Mouse (Mus musculus) CD4-positive, CD25-positive, alpha-beta regulatory T cell, adult 4 months (primary cell): ENCODE measurements around the gene Vasn. TPM values are rescaled to one million over a fixed set of nuclear protein-coding genes. Genes with fewer than 3 reads are reported as not detected.
A peak's percentile ranks its signal among the peaks of the same experiment; 100 is the strongest.

Source experiments
- ATAC-seq: one replicate; pipeline ENCODE4 v1.8.0; 2017
- polyA plus RNA-seq, 2 experiments: library from polyadenylated mRNA; unstranded; fragments of 100-300 nt; shearing (Covaris generic); gene quantifications; one replicate each; pipeline ENCODE4 v1.2.1; 2017

The Vasn gene
- polyA plus RNA-seq, 2 experiments from 2014 or later = 2.2 to 2.9 TPM

- ATAC-seq = no peak
These were observed 4.1 kb downstream of the Vasn start for GRCm38 (mm10) chr16:4643670-4644419.

- ATAC-seq = no peak
These were observed 6.1 kb downstream of the Vasn start for GRCm38 (mm10) chr16:4645867-4646266.

DNA sequence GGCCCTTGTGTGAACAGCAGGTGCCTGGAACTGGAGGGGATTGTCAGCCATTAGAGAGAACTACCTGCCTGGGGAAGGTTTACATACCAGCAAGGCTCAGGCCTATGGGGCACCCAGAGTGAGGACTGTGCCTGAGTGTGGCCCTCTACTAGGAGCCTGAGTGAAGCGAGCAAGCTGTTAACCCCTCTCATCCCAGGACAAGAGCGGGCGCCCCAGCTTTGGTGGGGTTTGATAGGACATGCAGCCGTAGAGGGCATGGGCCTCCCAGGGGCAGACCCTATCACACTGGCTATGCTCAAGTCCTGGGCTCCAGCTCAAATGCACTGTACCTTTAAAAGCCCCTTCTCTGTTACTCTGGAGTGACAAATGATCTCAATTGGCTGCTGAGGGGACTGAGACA, 7.1 kb downstream of the Vasn start:
- no peak for ATAC-seq

DNA sequence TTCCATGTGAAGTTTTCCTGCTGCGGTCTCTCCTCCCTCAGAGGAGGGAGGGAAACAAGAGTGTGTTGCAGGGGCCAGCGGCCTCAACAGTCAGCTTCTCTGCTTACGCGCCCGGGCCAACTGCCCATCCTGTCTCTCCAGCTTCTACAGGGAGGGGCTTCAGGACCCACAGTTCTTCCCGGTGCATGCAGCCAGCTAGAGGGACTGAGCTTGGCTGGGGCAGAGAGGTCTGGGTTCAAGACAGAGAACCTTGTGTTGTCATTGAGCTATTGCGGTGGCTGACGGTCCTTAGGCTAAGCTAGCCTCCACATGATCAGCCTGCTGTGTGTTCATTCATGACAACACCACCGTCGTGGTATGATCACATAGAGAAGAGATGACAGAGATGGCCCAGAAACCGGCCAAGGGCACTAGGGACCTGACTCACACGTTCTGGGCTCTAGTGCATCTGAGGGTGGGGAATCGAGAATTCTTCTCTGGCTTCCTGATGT, 8.0 kb downstream of the Vasn start:
- ATAC-seq = no peak

DNA sequence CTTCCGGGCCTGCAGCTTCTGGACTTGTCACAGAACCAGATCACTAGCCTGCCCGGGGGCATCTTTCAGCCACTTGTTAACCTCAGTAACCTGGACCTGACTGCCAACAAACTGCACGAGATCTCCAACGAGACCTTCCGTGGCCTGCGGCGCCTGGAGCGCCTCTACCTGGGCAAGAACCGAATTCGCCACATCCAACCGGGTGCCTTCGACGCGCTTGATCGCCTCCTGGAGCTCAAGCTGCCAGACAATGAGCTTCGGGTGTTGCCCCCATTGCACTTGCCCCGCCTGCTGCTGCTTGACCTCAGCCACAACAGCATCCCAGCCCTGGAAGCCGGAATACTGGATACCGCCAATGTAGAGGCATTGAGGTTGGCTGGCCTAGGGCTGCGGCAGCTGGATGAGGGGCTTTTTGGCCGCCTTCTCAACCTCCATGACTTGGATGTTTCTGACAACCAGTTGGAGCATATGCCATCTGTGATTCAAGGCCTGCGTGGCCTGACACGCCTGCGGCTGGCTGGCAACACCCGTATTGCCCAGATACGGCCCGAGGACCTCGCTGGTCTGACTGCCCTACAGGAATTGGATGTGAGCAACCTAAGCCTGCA, 8.8 kb downstream of the Vasn start:
- no peak for ATAC-seq

GRCm38 (mm10) chr16:4649211-4649610, 9.5 kb downstream of the Vasn start:
- no peak for ATAC-seq

DNA sequence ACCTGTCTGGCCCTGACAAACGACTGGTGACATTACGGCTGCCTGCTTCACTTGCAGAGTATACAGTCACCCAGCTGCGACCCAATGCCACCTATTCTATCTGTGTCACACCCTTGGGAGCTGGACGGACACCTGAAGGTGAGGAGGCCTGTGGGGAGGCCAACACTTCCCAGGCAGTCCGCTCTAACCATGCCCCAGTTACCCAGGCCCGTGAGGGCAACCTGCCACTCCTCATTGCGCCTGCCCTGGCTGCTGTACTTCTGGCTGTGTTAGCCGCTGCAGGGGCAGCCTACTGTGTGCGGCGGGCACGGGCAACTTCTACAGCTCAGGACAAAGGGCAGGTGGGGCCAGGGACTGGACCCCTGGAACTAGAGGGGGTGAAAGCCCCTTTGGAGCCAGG, 10.0 kb downstream of the Vasn start:
- ATAC-seq = no peak

- ATAC-seq = no peak
These were observed 10.4 kb downstream of the Vasn start for GRCm38 (mm10) chr16:4650161-4650560.

DNA sequence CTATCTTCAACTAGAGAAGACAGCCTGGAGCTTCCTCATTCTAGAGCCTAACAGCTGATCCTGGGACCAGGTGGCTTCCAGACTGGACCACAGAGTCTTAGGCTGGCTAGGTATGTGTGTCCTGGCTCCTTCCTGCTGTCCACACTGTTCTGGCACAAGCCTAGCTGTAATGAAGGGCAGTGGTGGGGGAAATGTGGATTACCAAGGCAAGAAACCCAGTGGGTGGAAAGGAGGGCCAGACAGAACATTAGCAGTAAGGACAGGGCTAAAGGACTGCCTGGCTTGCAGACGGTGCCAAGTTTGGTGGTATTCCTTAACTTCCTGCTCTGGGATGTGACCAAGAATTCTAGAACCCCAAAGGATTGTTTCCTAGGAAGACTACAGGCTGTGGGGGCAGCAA, 11.3 kb downstream of the Vasn start:
- ATAC-seq = no peak

GRCm38 (mm10) chr16:4651624-4652023, 11.9 kb downstream of the Vasn start:
- no peak for ATAC-seq

DNA sequence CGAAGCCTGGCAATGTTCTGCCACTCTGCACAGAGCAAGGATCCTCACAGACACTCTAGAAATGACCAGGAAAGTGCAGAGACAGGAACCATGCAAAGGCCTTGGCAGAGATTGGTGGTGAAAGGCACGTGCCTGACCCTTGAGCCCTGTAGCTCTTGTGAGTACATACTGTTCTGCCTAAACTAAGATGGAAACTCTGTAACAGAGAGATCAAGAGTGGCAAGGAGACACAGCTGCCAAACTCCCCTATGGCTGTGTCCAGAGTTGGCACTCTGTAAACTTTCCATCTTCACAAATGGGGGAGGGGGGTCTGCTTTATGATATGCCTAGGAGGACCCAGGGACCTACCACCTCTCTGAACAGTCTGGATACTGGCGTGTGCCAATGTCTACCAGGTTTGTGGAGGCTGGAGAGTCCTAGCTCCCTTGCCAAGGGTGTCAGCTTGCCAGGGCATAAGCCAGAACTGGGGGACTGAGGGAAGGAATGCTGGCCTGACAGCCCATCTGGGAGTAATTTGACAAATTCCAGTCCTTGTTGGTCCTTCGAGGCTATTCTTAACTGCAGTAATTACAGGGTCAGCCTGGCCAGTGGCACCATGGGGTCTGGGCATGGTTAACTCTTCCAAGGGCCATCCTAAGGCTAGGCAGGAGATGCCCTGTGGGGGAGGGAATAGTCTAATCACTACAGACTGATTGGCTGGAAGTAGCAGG, 13.1 kb downstream of the Vasn start:
- no peak for ATAC-seq

GRCm38 (mm10) chr16:4654706-4655105, 15.0 kb downstream of the Vasn start:
- ATAC-seq = no peak

GRCm38 (mm10) chr16:4655251-4655734, 15.6 kb downstream of the Vasn start:
- ATAC-seq = no peak

DNA sequence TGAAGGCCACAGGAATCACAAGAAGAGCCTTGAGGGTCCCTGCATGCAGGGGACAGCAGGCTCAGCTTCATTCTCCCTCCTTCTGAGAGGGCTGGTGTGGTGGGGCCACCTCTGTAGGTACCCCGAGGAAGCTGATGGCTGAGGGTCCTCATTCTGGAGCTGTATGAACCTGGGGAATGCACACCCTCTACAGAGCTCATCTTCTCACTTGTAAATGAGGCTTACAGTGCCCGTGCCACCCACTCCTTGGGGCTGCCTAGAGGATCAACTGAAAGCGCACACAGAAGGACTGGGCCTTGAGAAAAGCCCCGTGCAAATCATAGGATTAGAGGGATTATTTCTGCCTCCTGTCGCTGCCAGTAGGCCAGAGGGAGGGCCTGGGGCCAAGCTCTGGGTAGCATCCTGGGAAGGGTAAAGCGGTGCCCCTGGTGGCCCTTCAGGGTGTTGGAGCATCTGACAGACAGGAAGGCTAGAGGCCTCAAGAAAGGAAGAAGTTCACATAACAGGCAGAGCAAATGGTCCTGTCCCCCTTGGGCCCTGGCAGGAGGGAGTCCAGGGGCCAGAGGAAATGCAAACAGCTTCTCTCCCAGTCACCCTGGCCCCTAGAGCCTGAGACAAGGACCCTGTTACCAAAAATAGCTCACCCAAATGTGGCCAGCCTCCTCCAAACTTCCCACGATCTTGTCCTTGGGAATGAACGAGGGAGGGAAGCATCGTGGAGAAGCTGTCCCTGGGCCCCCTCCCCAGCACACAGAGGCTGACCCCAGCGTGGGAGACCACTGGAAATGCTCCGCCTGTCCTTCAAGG, 16.2 kb downstream of the Vasn start:
- no peak for ATAC-seq

- no peak for ATAC-seq
These were observed 16.9 kb downstream of the Vasn start for GRCm38 (mm10) chr16:4656571-4657081.

DNA sequence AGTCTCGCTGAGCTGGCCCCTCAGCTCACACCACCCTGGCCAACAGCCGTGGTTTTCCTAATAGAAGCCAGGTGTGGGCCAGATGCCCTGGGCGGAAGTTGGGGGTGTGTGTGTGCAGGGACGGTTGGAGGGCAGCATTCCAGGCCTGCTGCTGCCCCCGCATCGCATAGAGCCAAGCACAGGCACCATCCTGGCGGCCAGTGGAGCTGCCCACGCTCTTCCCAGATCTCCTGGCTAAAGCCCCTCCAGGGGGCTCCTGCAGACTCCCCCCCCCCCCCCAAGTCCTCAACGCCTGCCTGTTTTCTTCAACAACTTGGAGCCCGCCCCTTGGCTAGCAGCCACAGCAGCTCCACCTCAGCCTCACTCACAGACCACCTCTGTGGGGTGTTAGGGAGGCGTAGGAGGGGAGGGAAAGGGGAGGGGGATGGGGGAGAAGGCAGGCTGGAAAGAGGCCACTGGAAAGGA, 19.1 kb downstream of the Vasn start:
- ATAC-seq = no peak

GRCm38 (mm10) chr16:4659326-4659725, 19.6 kb downstream of the Vasn start:
- no peak for ATAC-seq

DNA sequence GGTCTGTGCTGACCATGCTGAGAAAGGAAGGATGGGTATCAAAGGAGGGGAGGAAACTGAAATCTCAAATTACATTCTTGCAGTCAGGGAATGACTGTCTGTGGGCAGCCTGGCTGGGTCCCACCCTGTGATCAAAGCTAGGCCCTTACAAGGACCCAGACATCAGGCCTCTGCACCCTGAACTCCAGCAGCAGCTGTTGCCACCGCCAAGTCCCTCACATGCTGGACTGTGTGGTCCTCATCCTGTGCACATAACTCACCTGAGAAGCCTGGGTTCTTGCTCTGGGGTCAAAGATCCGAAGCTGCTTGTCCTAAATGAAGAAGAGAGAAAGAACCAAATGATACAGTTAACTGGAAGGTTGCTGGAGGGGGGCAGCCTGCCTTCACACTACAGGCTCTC, 21.9 kb downstream of the Vasn start:
- ATAC-seq = no peak

GRCm38 (mm10) chr16:4663806-4664205, 24.1 kb downstream of the Vasn start:
- no peak for ATAC-seq

DNA sequence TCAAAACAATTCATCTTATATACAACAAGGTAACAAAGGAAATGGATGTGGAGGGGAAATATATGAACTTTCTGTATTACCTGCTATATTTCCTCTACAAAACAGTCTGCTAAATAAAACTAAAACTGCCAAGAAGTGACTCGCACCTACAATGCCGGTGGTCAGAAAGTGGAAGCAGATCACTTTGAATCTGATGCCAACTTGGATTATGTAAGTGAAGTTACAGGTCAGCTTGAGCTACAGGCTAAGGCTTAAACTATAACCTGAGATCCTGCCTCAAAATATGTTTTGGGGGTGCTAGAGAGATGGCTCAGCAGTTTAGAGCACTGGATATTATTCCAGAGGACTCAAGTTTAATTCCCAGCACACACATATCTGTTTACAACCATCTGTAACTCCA, 26.0 kb downstream of the Vasn start:
- ATAC-seq = no peak

DNA sequence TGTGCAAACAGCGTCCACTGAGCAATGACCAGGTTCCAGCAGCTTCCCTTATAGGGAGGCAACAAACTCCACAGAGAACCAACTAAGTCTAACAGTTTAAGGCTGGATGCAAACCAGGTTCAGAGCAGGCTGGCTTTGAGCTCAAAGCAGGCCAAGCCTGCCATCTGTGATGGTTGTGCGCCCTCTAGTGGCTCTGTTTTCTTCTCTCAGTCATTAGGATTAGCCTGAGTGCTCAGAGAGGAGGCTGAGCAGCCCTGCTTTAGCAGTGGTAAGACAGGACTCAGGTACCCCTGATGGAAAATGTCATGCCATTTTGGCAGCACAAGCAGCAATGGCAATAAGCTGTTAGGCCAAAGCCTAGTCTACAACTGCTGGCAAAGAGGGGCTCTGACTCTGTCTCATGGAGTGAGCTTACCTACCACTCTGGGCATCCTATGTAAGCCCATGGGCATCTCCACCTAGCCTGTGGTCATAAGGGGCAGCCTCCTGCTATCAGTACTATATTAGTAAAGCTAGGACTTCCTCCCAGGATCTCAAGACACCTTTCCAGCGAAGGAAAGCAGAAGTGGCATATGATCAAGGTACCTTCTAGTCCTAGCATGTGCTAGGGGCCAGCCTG, 27.6 kb downstream of the Vasn start:
- peak; percentile 97 for ATAC-seq

GRCm38 (mm10) chr16:4670317-4670716, 30.6 kb downstream of the Vasn start:
- ATAC-seq = no peak
